In genomic region chr4:106861871-106862270, GRCm38 (mm10) we compare ENCODE assay signal across 12 mouse cellular contexts. TPM values are rescaled to one million over a fixed set of nuclear protein-coding genes. Genes with fewer than 3 reads are reported as not detected.
DNase-seq lines count a peak whose midpoint lies in the region; ATAC-seq and TF ChIP-seq lines count a peak whose summit lies in the region.
"Had no signal": no experiment of that assay in that cellular context is flagged by ENCODE, and none has a peak within 500 bp of the region (broad histone marks: within the 10 kb centered on the region; RNA-seq: fewer than 3 reads in every experiment).

No protein-coding gene starts in this region.

- TF ChIP-seq EP300 in ES-Bruce4 (IDR thresholded peaks at IDR 0.05; ENCODE audit: insufficient read depth, low read depth, low read length): no peak

- H3K27ac ChIP-seq in hindbrain, embryonic 10.5 days: peak overlapping the region; percentile 83
- no peak overlapping the region for H3K27ac ChIP-seq in hindbrain, embryonic 14.5 days
- H3K27ac ChIP-seq in ES-Bruce4 (ENCODE audit: insufficient read depth, low read length): peak overlapping the region; percentile 81
- peak overlapping the region; percentile 3; the same call in 1 of the 2 replicates for H3K27ac ChIP-seq in intestine, embryonic 16.5 days (ENCODE audit: low read length)
- H3K27ac ChIP-seq: midbrain, embryonic 13.5 days had no signal

- DNase-seq in hindbrain, embryonic 10.5 days (ENCODE audit: low spot score): no peak
- no peak for DNase-seq in hindbrain, embryonic 14.5 days (ENCODE audit: low spot score)
- no peak for DNase-seq in spleen, postnatal 36 days (ENCODE audit: low spot score in 2 of 2)
- no peak for DNase-seq in cerebellum, adult 9-10 months
- no peak for DNase-seq in retina, embryonic 14.5 days (ENCODE audit: low spot score)
- DNase-seq: cerebellum, postnatal 36 days; gastrocnemius, postnatal 10 days had no signal

- ATAC-seq in hindbrain, embryonic 14.5 days (ENCODE audit: low FRiP score): no peak
- ATAC-seq in intestine, embryonic 16.5 days: no peak
- ATAC-seq: activated CD4-positive, CD25-positive, alpha-beta regulatory T cell, adult 4 months; midbrain, embryonic 13.5 days had no signal

- no peaks in the 10 kb centered on the region for H3K27me3 ChIP-seq in hindbrain, embryonic 10.5 days (ENCODE audit: insufficient read depth, poor library complexity, severe bottlenecking)
- H3K27me3 ChIP-seq in hindbrain, embryonic 14.5 days (ENCODE audit: control insufficient read depth, insufficient read depth, low read length): no peaks in the 10 kb centered on the region
- no peaks in the 10 kb centered on the region for H3K27me3 ChIP-seq in E14TG2a.4 (ENCODE audit: insufficient read depth, low read length)
- H3K27me3 ChIP-seq in ES-Bruce4 (ENCODE audit: control insufficient read depth, insufficient read depth, low read length, poor library complexity, severe bottlenecking): no peaks in the 10 kb centered on the region
- H3K27me3 ChIP-seq in intestine, embryonic 16.5 days (replicated peaks; ENCODE audit: control insufficient read depth, insufficient read depth, low read length): no peaks in the 10 kb centered on the region

- 77% methylated on average over 8 of the region's 8 CpGs for whole genome bisulfite sequencing in hindbrain, embryonic 10.5 days
- 83% methylated on average over 8 of the region's 8 CpGs for WGBS in hindbrain, embryonic 14.5 days
- 54% methylated on average over 8 of the region's 8 CpGs for WGBS in intestine, embryonic 16.5 days

- H3K36me3 ChIP-seq in hindbrain, embryonic 10.5 days: no peaks in the 10 kb centered on the region
- no peaks in the 10 kb centered on the region for H3K36me3 ChIP-seq in hindbrain, embryonic 14.5 days (replicated peaks; ENCODE audit: control insufficient read depth, insufficient read depth)
- no peaks in the 10 kb centered on the region for H3K36me3 ChIP-seq in E14TG2a.4 (ENCODE audit: insufficient read depth, low read length)
- H3K36me3 ChIP-seq in ES-Bruce4 (ENCODE audit: control insufficient read depth, insufficient read depth, low read length, poor library complexity, severe bottlenecking): no peaks in the 10 kb centered on the region
- H3K36me3 ChIP-seq in intestine, embryonic 16.5 days (ENCODE audit: control insufficient read depth, insufficient read depth, low read length): no peaks in the 10 kb centered on the region
- H3K36me3 ChIP-seq: midbrain, embryonic 13.5 days had no signal

- TF ChIP-seq CTCF in E14TG2a.4 (conservative IDR thresholded peaks at IDR 0.05; ENCODE audit: low read length): no peak
- no peak for TF ChIP-seq CTCF in ES-Bruce4 (IDR thresholded peaks at IDR 0.05; ENCODE audit: low read depth, low read length)

- H3K4me2 ChIP-seq in hindbrain, embryonic 14.5 days (replicated peaks): no peak overlapping the region
- H3K4me2 ChIP-seq in intestine, embryonic 16.5 days (ENCODE audit: low read depth, low read length): no peak overlapping the region
- H3K4me2 ChIP-seq: midbrain, embryonic 13.5 days had no signal

- no peak overlapping the region for H3K4me3 ChIP-seq in hindbrain, embryonic 10.5 days
- H3K4me3 ChIP-seq in hindbrain, embryonic 14.5 days (replicated peaks; ENCODE audit: low read length): no peak overlapping the region
- H3K4me3 ChIP-seq in E14TG2a.4 (replicated peaks; ENCODE audit: low read length) (peak overlapping the region; percentile 50), ES-Bruce4 (ENCODE audit: low read depth, low read length) (peak overlapping the region; percentile 1; the same call in 1 of the 2 replicates)
- H3K4me3 ChIP-seq in intestine, embryonic 16.5 days (ENCODE audit: low read length): no peak overlapping the region
- H3K4me3 ChIP-seq: midbrain, embryonic 13.5 days had no signal

- peaks cover 85% of the 10 kb centered on the region for H3K4me1 ChIP-seq in hindbrain, embryonic 10.5 days (replicated peaks)
- peaks cover 24% of the 10 kb centered on the region for H3K4me1 ChIP-seq in hindbrain, embryonic 14.5 days (replicated peaks; ENCODE audit: control insufficient read depth, insufficient read depth, low read length)
- H3K4me1 ChIP-seq in E14TG2a.4 (replicated peaks; ENCODE audit: low read depth, low read length) (peaks cover 97% of the 10 kb centered on the region), ES-Bruce4 (ENCODE audit: control insufficient read depth, insufficient read depth, low read length) (peaks cover 32% of the 10 kb centered on the region)
- H3K4me1 ChIP-seq in intestine, embryonic 16.5 days (ENCODE audit: control insufficient read depth, insufficient read depth, low read length): peaks cover 33% of the 10 kb centered on the region

- no peaks in the 10 kb centered on the region for H3K9me3 ChIP-seq in hindbrain, embryonic 10.5 days
- no peaks in the 10 kb centered on the region for H3K9me3 ChIP-seq in hindbrain, embryonic 14.5 days (ENCODE audit: control insufficient read depth, low read length)
- H3K9me3 ChIP-seq in E14TG2a.4 (ENCODE audit: low read length): no peaks in the 10 kb centered on the region
- no peaks in the 10 kb centered on the region for H3K9me3 ChIP-seq in ES-Bruce4 (replicated peaks; ENCODE audit: control insufficient read depth, insufficient read depth, low read length, poor library complexity, severe bottlenecking)
- H3K9me3 ChIP-seq in intestine, embryonic 16.5 days (ENCODE audit: control insufficient read depth, low read length): peaks cover 3% of the 10 kb centered on the region; the same call in 1 of the 2 replicates
- H3K9me3 ChIP-seq: midbrain, embryonic 13.5 days had no signal

- no peak for TF ChIP-seq POLR2A in ES-Bruce4 (IDR thresholded peaks at IDR 0.05; ENCODE audit: insufficient read depth, low read length)

- H3K9ac ChIP-seq in hindbrain, embryonic 14.5 days: no peak overlapping the region
- H3K9ac ChIP-seq in ES-Bruce4 (ENCODE audit: low read depth, poor library complexity, severe bottlenecking): 0 out of 2 replicates have a peak overlapping the region, but pooled peaks have one; percentile 31
- H3K9ac ChIP-seq in intestine, embryonic 16.5 days (ENCODE audit: low read depth, low read length): 0 out of 2 replicates have a peak overlapping the region, but pooled peaks have one; percentile 2
- H3K9ac ChIP-seq: midbrain, embryonic 13.5 days had no signal

RNA-seq across cellular contexts. Expression of gene Ssbp3, which starts 48.6 kb away (rescaled TPM):
- polyA plus RNA-seq in hindbrain, embryonic 10.5 days (2016; fragmentation: Nextera tagmentation; extraction: Ambion mirVana): 140 and 180 TPM in 2 replicates
- polyA plus RNA-seq in hindbrain, embryonic 14.5 days (2014; fragmentation: Nextera tagmentation; extraction: Ambion mirVana): 93.0 and 100 TPM in 2 replicates
- polyA plus RNA-seq in ES-Bruce4 (2011; ENCODE audit: insufficient read depth, insufficient read length, low read depth, missing spikeins): 245 and 248 TPM in 2 replicates
- polyA plus RNA-seq in intestine, embryonic 16.5 days (2015; fragmentation: Nextera tagmentation; extraction: Ambion mirVana): 38.0 and 53.4 TPM in 2 replicates

RNA-seq across cellular contexts. Expression of gene Acot11, which starts 57.1 kb away (rescaled TPM):
- 1.8 and 2.2 TPM in 2 replicates for polyA plus RNA-seq in hindbrain, embryonic 10.5 days (2016; fragmentation: Nextera tagmentation; extraction: Ambion mirVana)
- 2.0 and 2.1 TPM in 2 replicates for polyA plus RNA-seq in hindbrain, embryonic 14.5 days (2014; fragmentation: Nextera tagmentation; extraction: Ambion mirVana)
- polyA plus RNA-seq in ES-Bruce4 (2011; ENCODE audit: insufficient read depth, insufficient read length, low read depth, missing spikeins): 3.8 and 4.7 TPM in 2 replicates
- polyA plus RNA-seq in intestine, embryonic 16.5 days (2015; fragmentation: Nextera tagmentation; extraction: Ambion mirVana): 18.3 and 21.5 TPM in 2 replicates

Comparison
In these comparisons a context has a peak if more than half of its experiments do, and no peak if none do; other contexts are left out.
1. H3K4me3 ChIP-seq: peak in E14TG2a.4 (single experiment) and ES-Bruce4 (single experiment); none in hindbrain, embryonic 10.5 days (single experiment), hindbrain, embryonic 14.5 days (single experiment) and intestine, embryonic 16.5 days (single experiment).